Mouse (Mus musculus): ENCODE results near the gene Coq5. TPM values are rescaled to one million over a fixed set of nuclear protein-coding genes. Genes with fewer than 3 reads are reported as not detected.
A peak's percentile ranks its signal among the peaks of the same experiment; 100 is the strongest.

Coq5 gene
- 38.4 and 43.7 TPM in 2 replicates for total RNA-seq (2017)

DNA sequence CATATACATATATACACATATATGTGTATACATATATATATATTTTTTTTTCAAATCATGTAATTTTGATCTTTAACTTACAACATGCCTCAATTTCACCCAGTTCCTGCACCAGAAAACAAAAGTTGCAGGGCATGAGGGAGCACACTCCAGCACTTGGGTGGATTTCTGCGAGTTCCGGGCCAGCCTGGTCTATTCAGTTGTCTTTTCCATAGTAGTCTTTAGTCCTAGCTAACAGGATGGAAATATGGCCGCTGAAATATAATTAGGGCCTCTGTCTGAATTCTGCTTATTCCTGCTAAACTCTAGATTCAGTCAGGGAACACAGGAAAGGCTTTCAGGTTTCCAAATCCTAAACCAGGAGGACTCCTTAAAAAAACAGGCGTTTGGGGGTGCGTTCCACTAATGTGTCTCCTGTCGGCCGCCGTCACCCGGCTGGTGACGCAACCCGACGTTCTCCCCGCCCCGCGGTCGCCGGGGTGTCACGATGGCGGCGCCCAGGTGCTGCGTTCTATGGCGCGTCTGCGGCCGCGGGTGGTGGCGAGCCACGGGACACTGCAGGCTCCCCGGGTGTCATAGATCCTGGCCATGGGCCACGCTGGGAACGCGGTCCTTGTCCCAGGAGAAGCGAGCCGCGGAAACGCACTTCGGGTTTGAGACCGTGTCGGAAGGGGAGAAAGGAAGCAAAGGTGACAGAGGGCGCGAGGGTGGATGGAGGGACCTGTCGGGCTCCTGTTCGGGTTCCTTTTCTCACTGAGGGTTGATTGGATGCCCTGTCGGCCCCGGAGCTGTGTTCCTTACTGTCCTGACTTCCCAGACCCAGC, at the start of gene Coq5:
Gene Coq5, plus strand, starts transcription at position 441 of the 824 bp plus-strand sequence.
- ATAC-seq (replicated peaks; ENCODE audit: low read depth, poor library complexity, severe bottlenecking) = peak; percentile 91

DNA sequence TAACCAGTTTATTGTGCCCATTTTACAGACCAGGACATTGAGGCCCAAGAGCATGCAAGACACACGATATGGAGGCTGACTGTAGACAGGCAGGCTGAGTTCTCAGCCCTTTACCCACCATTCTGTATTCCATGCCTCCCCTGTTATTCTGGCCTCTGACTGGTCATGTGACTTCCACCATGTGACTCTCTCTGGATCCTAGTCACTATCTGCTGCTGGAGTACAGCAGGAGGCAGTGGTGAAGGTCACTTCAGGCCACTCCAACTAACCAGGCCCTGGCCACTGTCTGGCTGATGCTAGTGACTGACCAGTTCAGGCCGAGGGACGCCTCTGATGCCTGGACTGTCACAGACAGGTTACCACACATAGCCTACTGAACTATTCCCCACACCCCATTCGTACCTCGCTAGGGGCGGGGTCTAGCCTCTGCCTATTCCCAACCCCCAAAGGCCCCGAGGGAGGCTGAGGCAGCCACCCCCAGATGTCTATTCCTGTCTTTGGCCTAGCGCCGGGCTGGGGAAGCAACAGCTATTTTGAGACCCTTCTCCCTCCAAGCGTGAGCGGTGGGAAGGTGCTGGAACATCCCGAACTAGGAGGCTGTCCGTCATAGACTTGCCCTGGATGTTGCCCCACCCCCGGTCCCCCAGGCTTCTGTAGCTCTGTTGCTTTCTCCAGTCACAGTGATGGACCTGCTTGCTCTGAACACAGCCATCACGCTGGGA, 48.5 kb upstream of the Coq5 start:
- ATAC-seq (replicated peaks; ENCODE audit: low read depth, poor library complexity, severe bottlenecking) = no peak

DNA sequence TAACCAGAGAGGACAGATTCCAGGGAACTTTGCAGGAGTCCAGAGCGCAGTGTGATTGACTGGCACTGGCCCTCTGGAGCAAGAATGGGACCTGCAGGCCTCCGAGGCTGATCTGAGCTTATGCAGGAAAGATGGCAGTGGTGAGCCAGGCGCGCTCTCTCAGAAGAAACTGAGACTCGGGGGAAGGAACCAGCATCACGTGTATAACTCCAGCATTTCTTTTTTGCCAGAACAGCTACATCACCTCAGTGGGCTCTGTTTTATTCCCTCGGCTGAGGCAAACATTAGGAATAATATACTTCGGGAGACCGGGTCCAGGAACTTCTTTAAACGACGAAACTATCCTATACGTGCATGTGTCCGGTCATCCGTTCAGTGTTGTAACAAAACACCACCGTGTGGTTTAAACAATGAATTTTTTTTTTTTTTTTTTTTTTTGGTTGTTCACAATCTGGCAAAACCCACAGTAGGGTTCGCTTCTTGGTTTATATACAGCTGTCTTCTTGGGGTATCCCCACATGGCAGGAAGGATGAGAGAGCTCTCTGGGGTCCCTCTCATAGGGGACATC, 47.8 kb upstream of the Coq5 start:
- no peak for ATAC-seq (replicated peaks; ENCODE audit: low read depth, poor library complexity, severe bottlenecking)

DNA sequence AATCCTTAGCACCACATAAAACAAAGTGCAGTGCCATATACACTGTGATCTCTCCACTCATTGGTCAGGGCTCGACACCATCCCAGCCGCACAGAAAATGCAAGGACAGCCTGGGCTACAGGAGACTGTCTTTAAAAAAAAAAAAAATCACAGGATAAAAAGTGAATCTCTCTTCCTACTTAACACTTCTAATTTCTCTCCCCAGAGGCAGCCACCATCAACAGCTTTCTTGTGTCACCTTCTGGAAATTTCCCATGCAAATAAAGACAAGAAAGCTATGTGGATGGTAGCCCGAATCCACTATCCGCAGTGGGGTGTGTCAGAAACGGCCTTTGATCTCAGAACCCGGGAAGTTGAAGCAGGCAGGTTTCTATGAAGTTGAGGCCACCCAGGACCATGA, 47.0 kb upstream of the Coq5 start:
- no peak for ATAC-seq (replicated peaks; ENCODE audit: low read depth, poor library complexity, severe bottlenecking)

DNA sequence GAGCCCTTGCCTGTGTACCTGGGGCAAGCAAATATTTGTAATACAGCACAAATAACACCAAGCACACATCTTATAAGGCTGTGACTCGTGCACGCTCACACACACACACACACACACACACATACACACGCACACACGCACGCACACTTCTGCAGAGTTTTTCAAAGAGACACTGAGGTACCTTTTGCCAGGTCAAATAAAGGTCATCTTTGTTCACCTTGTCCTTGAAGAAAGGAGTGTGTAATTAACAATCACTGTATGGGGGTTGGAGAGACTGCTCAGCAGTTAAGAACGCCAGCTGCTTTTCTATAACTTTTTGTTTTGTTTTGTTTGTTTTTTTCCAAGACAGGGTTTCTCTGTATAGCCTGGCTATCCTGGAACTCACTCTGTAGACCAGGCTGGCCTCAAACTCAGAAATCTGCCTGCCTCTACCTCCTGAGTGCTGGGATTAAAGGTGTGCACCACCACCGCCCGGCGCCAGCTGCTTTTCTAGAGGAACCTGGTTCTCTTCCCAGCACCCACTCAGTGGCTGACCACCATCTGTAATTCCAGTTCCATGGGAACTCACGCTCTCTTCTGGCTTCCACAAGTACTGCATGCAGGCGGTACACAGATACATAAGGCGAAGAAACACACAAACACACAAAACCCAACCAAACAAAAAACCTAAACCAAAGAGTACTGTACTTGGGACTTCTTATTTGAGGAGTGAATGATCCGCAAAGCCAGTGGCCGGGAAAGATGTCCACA, 46.3 kb upstream of the Coq5 start:
- ATAC-seq (replicated peaks; ENCODE audit: low read depth, poor library complexity, severe bottlenecking) = no peak

DNA sequence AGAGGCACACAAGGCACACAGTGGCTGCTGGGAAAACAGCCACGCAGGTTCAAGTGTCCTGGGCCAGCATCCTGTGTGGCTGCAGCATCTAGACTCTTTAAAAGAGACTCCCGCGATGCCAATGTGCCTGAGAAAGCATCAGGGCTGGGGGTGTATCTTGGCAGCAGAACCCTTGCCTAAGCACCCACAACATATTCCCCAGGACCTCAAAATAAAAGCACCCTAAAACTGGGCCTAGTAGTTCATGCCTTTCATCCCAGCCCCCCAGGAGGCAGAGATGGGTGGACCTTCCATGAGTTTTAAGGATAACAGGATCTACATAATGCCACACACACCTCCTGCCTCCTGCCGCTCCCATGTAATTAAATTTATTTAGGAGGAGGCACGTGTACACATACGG, 44.9 kb upstream of the Coq5 start:
- ATAC-seq (replicated peaks; ENCODE audit: low read depth, poor library complexity, severe bottlenecking) = no peak

DNA sequence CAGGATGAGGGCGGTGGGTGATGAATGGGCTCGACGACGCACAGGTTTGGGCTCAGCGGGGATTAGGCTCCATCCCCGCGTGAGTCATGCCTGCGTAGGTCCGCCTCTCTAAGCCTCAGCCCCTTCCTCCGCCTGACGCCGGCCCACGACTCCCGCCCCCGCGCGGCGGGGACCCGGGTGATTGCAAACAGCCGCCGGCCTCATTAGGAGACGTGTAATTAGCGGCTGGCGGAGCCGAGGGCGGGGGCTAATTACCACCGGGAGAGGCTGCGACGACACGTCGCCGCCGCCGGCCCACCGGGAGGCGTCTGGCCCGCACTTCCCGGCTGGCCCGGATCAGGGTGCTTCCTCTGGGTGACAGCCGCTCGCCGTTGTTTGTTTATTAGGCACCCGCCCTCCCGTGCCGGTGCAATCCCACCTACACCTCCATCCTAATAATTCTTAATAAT, 44.1 kb upstream of the Coq5 start:
- peak; percentile 23 for ATAC-seq (replicated peaks; ENCODE audit: low read depth, poor library complexity, severe bottlenecking)

DNA sequence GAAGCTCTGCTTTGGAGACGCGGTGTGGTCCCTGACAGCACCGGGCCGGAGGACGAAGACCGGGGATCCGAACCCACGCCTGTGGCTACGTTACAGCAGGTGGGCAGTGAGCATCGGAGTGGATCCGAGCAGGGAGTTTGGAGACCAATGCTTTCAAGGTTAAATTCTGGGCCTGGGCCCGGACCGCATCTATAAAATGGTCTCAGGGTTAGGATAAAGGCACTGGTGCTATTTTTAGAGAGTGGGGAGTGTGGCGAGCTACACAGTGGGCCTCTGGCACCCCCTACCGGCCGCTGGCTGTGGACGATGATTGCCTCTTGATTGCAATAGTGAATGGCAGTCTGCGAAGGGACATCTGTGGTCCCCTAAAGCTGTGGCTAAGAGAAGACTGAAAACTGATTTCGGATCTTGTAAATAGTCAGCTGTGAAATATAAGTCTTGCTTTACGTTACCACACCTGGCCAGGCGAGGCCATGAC, 43.6 kb upstream of the Coq5 start, which contains the start of gene Pop5:
Gene Pop5, plus strand, starts transcription at position 51 of the 478 bp plus-strand sequence.
- peak; percentile 78 for ATAC-seq (replicated peaks; ENCODE audit: low read depth, poor library complexity, severe bottlenecking)

DNA sequence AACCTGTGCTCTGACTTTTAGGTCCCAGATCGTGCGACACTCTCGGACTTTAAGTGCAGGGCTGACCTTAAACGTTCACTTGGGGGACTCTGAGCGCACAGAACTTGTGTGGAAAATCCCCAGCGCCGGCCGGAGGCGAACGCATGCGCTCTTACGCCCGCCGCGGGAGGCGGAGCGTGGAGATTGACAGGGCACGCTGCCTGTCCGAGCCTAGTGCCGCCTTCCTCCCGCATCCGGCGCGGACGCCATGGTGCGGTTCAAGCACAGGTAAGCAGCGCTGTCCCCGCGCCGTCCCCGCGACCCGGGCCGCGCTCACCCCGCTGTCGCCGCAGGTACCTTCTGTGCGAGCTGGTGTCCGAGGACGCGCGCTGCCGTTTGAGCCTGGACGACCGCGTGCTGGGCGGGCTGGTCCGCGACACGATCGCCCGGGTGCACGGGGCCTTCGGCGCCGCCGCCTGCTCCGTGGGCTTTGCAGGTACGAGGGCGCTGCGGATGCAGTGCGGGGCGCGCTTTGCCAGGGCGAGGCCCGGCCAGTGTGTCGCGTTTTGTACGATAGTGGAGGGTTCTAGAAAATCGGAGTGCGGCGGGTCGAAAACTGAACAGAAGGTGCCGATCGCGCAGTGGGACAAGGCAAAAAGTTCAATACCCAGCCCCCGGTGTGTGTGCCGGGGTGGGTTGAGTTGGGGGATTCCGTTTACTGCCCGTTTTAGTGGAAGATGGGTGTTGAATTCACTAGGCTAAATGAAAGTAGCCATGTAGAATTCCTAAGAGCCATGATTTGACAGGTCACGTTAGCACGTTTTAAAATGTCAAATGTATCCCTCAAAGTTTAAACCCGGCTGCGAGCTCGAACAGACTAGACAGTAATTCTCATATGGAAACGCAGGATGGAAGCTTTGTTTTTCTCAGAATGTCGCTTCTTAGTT, 41.4 kb upstream of the Coq5 start:
- ATAC-seq (replicated peaks; ENCODE audit: low read depth, poor library complexity, severe bottlenecking) = peak; percentile 83

DNA sequence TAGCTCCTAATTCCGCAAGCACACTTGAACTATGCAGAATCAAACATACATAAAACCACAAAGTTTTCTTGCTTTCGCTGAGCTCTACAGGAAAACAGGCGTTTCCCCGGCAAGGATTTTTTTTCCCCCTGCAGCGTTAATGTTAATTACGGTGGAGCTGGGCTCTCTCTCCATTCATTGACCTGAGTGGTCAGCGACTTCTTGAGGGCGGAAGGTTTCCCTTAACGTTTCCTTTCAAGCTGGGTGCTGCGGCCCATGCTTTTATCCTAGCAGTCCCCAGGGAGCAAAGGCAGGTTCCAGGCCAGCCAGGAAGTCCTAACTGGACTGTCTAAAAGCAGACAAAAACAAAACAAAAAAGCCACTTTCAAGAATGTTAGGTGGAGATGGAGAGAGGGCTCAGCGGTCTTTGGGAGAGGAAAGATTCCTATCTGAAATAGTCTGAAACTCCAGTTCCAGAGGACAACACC, 40.7 kb upstream of the Coq5 start:
- no peak for ATAC-seq (replicated peaks; ENCODE audit: low read depth, poor library complexity, severe bottlenecking)

DNA sequence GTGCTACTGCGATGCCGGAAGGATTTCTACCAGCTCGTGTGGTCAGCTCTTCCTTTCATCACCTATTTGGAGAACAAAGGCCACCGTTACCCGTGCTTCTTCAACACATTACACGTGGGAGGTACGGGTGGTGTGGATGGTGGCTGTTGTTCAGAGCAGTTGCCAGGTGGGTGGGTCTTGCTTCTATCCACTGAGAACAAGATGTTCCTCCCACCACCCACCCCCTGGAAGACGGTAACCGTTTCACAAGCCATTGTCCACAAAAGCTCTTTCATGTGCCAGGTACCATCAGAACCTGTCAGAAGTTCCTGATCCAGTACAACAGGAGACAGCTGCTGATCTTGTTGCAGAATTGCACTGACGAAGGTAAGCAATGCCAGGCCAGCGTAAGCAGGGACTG, 39.3 kb upstream of the Coq5 start:
- no peak for ATAC-seq (replicated peaks; ENCODE audit: low read depth, poor library complexity, severe bottlenecking)

DNA sequence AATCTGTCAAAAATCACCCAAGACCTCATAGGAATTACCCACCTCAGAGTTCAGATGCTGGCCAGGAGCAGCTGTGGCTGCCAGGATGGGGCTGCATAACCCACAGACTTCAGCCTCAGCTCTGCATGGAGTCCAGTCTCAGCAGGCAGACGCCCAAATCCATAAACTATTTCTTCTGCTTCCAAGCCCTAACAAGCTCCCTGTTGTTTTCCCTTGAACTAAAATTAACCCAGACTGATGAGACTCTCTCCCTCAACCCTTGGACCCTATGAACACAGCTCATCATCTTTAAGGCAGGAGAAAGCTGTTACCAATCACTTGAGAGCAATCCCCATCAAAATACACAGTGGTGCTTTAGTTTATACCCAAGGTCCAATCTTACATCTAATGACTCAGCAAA, 24.0 kb upstream of the Coq5 start:
- ATAC-seq (replicated peaks; ENCODE audit: low read depth, poor library complexity, severe bottlenecking) = no peak

DNA sequence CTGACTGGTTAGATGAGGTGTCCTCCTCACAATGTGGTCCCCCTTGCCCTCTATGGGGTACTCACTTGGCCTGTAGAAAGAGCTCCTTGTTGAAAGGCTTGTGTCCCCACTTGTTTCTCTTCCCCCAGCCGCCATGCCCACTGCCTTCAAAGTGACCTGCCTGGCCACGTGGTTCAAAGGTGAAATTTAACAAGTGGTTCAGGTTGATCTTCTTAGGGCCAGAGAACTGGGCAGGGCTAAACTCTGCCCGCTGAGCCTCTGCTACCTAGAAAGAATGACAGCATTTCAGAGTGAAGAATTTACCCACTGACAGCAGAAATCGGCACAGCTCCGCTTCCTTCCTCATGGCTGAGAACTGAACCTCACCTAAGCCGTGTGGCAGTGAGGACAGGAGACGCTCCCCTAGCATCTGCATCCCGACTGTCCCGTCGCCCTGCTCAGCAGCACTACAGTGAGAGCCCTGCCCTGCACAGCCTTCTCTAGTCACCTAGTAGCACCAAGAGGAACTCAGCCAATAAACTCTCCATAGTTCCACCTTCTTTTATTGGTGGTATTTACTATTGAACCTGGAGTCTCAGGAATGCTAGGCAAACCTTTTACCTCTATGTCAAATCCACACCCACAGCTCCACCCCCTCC, 22.4 kb upstream of the Coq5 start:
- no peak for ATAC-seq (replicated peaks; ENCODE audit: low read depth, poor library complexity, severe bottlenecking)

DNA sequence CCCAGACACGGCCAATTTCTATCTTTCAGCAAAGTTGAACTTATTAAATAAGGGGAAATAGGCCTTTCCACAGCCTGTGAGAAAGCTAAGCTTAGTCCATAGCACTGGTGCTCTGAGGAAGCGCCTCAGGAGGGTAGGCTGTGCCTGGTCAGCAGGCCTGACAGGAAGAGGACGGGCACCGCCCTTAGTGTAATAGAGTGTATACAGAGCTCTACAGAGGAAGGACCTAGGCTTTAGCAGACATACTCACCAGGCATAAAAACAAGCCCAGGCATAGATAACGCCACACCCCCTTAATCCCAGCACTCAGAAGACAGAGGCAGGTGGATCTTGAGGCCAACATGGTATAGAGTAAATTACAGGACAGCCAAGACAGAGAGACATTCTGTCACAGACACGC, 19.1 kb upstream of the Coq5 start:
- no peak for ATAC-seq (replicated peaks; ENCODE audit: low read depth, poor library complexity, severe bottlenecking)

DNA sequence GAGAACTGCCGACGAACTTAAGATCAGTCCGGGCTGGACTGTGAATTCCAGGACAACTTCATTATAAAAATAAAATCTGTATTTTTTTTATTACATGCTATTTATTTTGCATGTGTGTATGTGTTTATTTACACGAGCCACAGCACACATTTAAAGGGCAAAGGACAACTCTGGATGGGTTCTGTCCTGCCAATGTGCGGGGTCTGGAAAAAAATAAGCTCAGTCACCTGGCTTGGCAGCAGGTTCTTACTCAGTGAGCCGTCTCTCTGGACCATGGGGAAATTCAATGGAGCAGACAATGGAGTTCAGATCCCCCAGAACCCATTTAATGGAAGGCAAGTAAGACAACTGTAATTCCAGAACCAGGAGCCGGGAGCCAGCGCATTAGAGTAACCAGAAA, 18.3 kb upstream of the Coq5 start:
- ATAC-seq (replicated peaks; ENCODE audit: low read depth, poor library complexity, severe bottlenecking) = no peak

DNA sequence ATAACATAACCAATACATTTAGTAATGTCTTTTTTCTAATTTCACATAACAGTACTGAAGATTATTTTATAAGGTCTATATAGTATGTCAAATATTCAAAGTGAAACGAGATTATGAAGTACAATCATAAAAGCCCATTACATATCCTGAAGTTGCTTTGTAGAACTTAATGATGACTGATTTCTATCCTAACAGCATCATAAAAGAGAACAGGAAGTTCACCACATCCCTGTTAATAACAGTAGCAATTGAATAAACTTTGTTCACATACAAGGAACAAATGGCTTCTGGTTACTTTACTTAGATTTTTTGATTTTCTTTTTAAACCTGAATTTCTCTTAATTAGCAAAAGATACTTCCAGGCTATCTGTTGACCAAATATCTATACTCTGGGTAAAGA, 17.6 kb upstream of the Coq5 start:
- no peak for ATAC-seq (replicated peaks; ENCODE audit: low read depth, poor library complexity, severe bottlenecking)

DNA sequence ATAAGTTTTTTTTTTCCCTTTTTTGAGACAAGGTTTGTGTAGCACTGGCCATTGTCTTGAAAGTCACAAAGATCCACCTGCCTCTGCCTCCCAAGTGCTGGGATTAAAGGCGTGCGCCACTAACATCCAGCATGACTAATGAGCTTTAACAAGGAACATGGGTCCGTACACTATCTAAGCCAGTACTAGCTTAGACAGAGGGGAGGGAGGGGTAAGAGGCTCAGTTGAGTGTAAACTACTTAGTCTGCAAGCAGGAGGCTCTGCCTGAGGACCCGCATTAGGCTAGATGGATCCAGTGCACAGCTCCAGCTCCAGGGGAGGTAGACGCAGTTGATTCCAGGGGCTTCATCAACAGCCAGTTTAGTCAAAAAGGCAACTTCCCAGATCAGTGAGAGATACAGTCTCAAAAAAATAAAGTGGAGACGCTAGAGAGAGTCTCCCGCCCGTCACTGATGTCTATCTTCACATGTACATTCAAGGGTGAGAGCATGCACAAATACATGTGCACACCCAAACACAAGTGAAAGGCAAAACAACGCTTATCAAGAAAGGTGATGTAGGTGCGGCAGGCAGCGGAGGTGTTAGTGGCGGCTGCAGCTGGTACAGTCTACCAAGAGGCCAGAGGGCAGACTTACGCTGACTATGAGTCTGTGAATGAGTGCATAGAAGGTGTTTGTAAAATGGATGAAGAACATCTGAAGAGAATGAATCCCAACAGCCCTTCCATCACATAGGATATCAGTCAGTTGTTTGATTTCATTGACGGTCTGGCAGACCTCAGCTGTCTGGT, 16.8 kb upstream of the Coq5 start:
- no peak for ATAC-seq (replicated peaks; ENCODE audit: low read depth, poor library complexity, severe bottlenecking)

DNA sequence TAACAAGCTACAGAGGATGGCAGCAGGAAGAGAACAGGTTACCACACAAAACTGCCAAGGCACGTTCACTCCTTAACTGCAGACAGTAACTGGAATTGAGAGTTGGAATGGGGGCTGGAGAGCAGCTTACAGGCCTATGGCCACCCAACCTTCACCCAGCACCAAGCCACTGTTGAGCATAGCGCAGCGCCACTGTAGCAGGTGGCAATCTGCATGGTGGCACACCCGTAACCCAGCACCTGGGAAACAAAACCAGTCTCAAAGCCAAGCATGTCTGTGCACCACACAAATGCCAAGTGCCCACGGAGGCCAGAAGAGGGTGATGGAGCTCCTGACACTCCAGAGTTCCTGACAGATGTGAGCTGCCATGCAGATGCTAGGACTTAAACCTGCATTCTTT, 13.1 kb upstream of the Coq5 start:
- ATAC-seq (replicated peaks; ENCODE audit: low read depth, poor library complexity, severe bottlenecking) = no peak
